Mouse (Mus musculus) layer of hippocampus, postnatal 14 days (tissue): ENCODE data around the gene Zkscan14. TPM values are rescaled to one million over a fixed set of nuclear protein-coding genes. Genes with fewer than 3 reads are reported as not detected.

Experiments used
- total RNA-seq, 2 experiments: library from RNA; stranded (reverse); gene quantifications; 2 replicates each; pipeline ENCODE4 v1.2.3; 2021

The Zkscan14 gene
- total RNA-seq, 2 experiments from 2014 or later, result 9.0 to 9.8 TPM

Other genes starting within 250 kb of the Zkscan14 start
- 10 to 100 TPM; 39.0 to 39.7 TPM for gene Smurf1, start 236.0 kb downstream of the Zkscan14 start, total RNA-seq
- gene Gm4871, start 169.1 kb downstream of the Zkscan14 start, total RNA-seq, result not detected
- not detected for gene 1700018F24Rik, start 158.9 kb downstream of the Zkscan14 start, total RNA-seq
- 100 to 1,000 TPM; 226 to 230 TPM for gene Arpc1a, start 118.0 kb downstream of the Zkscan14 start, total RNA-seq
- not detected for gene Kpna7, start 117.8 kb downstream of the Zkscan14 start, total RNA-seq
- 10 to 100 TPM; 41.3 to 48.7 TPM for gene Arpc1b, start 87.7 kb downstream of the Zkscan14 start, total RNA-seq
- gene Pdap1, start 61.6 kb downstream of the Zkscan14 start, total RNA-seq, result 100 to 1,000 TPM in 1 of 2 experiments, 10 to 100 TPM in 1; 99.5 to 114 TPM
- gene Bud31, start 61.5 kb downstream of the Zkscan14 start, total RNA-seq, result 10 to 100 TPM; 78.1 to 85.5 TPM
- gene Ptcd1, start 34.8 kb downstream of the Zkscan14 start, total RNA-seq, result 10 to 100 TPM; 14.1 to 15.2 TPM
- gene Cpsf4, start 34.7 kb downstream of the Zkscan14 start, total RNA-seq, result 10 to 100 TPM; 27.6 to 28.4 TPM
- 100 to 1,000 TPM; 292 to 295 TPM for gene Atp5j2, start 9.8 kb downstream of the Zkscan14 start, total RNA-seq
- gene Zkscan5, start 2.7 kb upstream of the Zkscan14 start, total RNA-seq, result 10 to 100 TPM; 11.9 to 12.7 TPM
- 10 to 100 TPM; 25.0 to 25.2 TPM for gene Zfp655, start 29.8 kb upstream of the Zkscan14 start, total RNA-seq
- gene Zscan25, start 78.6 kb upstream of the Zkscan14 start, total RNA-seq, result 10 to 100 TPM; 14.8 to 19.6 TPM
- not detected for gene Cyp3a57, start 143.4 kb upstream of the Zkscan14 start, total RNA-seq